Mouse (Mus musculus) neural tube, embryonic 15.5 days (tissue): ENCODE measurements at regions not wholly inside any gene's neighbourhood (a gene's known extent, or its start where the extent isn't known, plus 50 kb on each side); places are given as distances from the start of the nearest gene placed in this dataset.
"Not testable (repeated sequence)": the region's sequence is repeated elsewhere in the genome, so short reads cannot be mapped to it uniquely, and the experiment has no call there.

ENCODE experiments used
- ATAC-seq: fragments of 200-750 bp; cut with Nextera tagmentation; 2 replicates; pipeline ENCODE4 v1.8.0; 2017; ENCODE audit warnings: mild to moderate bottlenecking, moderate TSS enrichment, moderate library complexity; ENCODE audit not compliant: low FRiP score
- H3K27ac ChIP-seq: fragments of 300-500 bp; sonication (generic); replicated peaks from 2 replicates; pipeline ENCODE4 v1.5.1; 2015; ENCODE audit warnings: mild to moderate bottlenecking, inconsistent platforms
- H3K27me3 ChIP-seq: fragments of 300-500 bp; sonication (generic); replicated peaks from 2 replicates; pipeline ENCODE4 v1.6.1; 2015; ENCODE audit warnings: inconsistent platforms
- H3K36me3 ChIP-seq: fragments of 300-500 bp; sonication (generic); 2 replicates; pipeline ENCODE4 v1.6.1; 2015; ENCODE audit warnings: inconsistent platforms
- H3K4me1 ChIP-seq: fragments of 300-500 bp; sonication (generic); 2 replicates; pipeline ENCODE4 v1.6.1; 2015; ENCODE audit warnings: inconsistent platforms
- H3K4me2 ChIP-seq: fragments of 300-500 bp; sonication (generic); 2 replicates; pipeline ENCODE4 v1.6.1; 2015; ENCODE audit warnings: inconsistent platforms, mild to moderate bottlenecking, moderate library complexity
- H3K4me3 ChIP-seq: fragments of 300-500 bp; sonication (generic); replicated peaks from 2 replicates; pipeline ENCODE4 v1.5.1; 2015; ENCODE audit warnings: mild to moderate bottlenecking, inconsistent platforms
- H3K9ac ChIP-seq: fragments of 300-500 bp; sonication (generic); replicated peaks from 2 replicates; pipeline ENCODE4 v1.6.1; 2015; ENCODE audit warnings: mild to moderate bottlenecking, inconsistent platforms
- H3K9me3 ChIP-seq: fragments of 300-500 bp; sonication (generic); replicated peaks from 2 replicates; pipeline ENCODE4 v1.6.1; 2016; ENCODE audit warnings: inconsistent platforms
- WGBS: fragments of 180-500 bp; shearing (Covaris S2); methylation state at CpG from one replicate; pipeline ENCODE4 v1.1.7; 2015; ENCODE audit warnings: mixed read lengths; 5-methylcytosine and 5-hydroxymethylcytosine counted together

GRCm38 (mm10) chr9:9316021-9316420 lies 77.1 kb upstream of the Arhgap42 start:
- Histone ChIP-seq H3K27me3 (no peaks in the 10 kb centered on the region), H3K36me3 (no peaks in the 10 kb centered on the region), H3K4me2 (no peak overlapping the region), H3K9me3 (no peaks in the 10 kb centered on the region), H3K27ac (no peak overlapping the region), H3K9ac (no peak overlapping the region), H3K4me3 (no peak overlapping the region), H3K4me1 (no peaks in the 10 kb centered on the region)
- ATAC-seq, result no peak
- 73% methylated on average over 4 of the region's 4 CpGs for WGBS

GRCm38 (mm10) chr9:9312274-9312673 lies 73.4 kb upstream of the Arhgap42 start:
- Histone ChIP-seq H3K4me3 (no peak overlapping the region), H3K27ac (no peak overlapping the region), H3K9ac (no peak overlapping the region), H3K36me3 (no peaks in the 10 kb centered on the region), H3K4me2 (no peak overlapping the region), H3K27me3 (no peaks in the 10 kb centered on the region), H3K9me3 (no peaks in the 10 kb centered on the region), H3K4me1 (no peaks in the 10 kb centered on the region)
- ATAC-seq, result no peak

GRCm38 (mm10) chr9:9311627-9312265 lies 72.8 kb upstream of the Arhgap42 start:
- ATAC-seq, result no peak
- WGBS, result 100% methylated on average over 1 of the region's 2 CpGs

GRCm38 (mm10) chr9:9311040-9311583 lies 72.2 kb upstream of the Arhgap42 start:
- not testable (repeated sequence) for H3K9ac ChIP-seq, H3K9me3 ChIP-seq, H3K4me2 ChIP-seq, ATAC-seq, H3K4me3 ChIP-seq, H3K36me3 ChIP-seq, H3K4me1 ChIP-seq, H3K27ac ChIP-seq, H3K27me3 ChIP-seq
- WGBS, result 82% methylated on average over 6 of the region's 6 CpGs

More at GRCm38 (mm10) chr9:9311627-9312265, 72.8 kb upstream of the Arhgap42 start:
- Histone ChIP-seq H3K9ac (no peak overlapping the region), H3K4me3 (no peak overlapping the region), H3K4me1 (no peaks in the 10 kb centered on the region), H3K4me2 (no peak overlapping the region), H3K27me3 (no peaks in the 10 kb centered on the region), H3K9me3 (no peaks in the 10 kb centered on the region), H3K27ac (no peak overlapping the region), H3K36me3 (no peaks in the 10 kb centered on the region)

- Histone ChIP-seq H3K9me3 (no peaks in the 10 kb centered on the region), H3K9ac (no peak overlapping the region), H3K4me3 (no peak overlapping the region), H3K27ac (no peak overlapping the region), H3K36me3 (no peaks in the 10 kb centered on the region), H3K27me3 (no peaks in the 10 kb centered on the region), H3K4me2 (no peak overlapping the region), H3K4me1 (no peaks in the 10 kb centered on the region)
- no peak for ATAC-seq
- 72% methylated on average over 3 of the region's 3 CpGs for WGBS
Measured at GRCm38 (mm10) chr9:9290767-9291166, 51.9 kb upstream of the Arhgap42 start.

- no peak overlapping the region for H3K4me2 ChIP-seq
- H3K27ac ChIP-seq, result no peak overlapping the region
- H3K4me1 ChIP-seq, result no peaks in the 10 kb centered on the region
- no peak overlapping the region for H3K4me3 ChIP-seq
- no peaks in the 10 kb centered on the region for H3K36me3 ChIP-seq
- WGBS, result 68% methylated on average over 6 of the region's 6 CpGs
- H3K27me3 ChIP-seq, result no peaks in the 10 kb centered on the region
- H3K9me3 ChIP-seq, result no peaks in the 10 kb centered on the region
- no peak overlapping the region for H3K9ac ChIP-seq
- no peak for ATAC-seq
Measured at GRCm38 (mm10) chr9:9289570-9289969, 50.7 kb upstream of the Arhgap42 start.
